ENCODE assay signal across 8 mouse cellular contexts in genomic region chr19:45036867-45037266, GRCm38 (mm10). TPM values are rescaled to one million over a fixed set of nuclear protein-coding genes. Genes with fewer than 3 reads are reported as not detected.
DNase-seq lines count a peak whose midpoint lies in the region; ATAC-seq and TF ChIP-seq lines count a peak whose summit lies in the region.

No protein-coding gene starts in this region.

- 0 out of 2 replicates have a peak, but pooled peaks have one; percentile 8 for ATAC-seq in heart, embryonic 11.5 days (replicated peaks; ENCODE audit: insufficient number of reproducible peaks, low FRiP score, low TSS enrichment)

- no peak for DNase-seq in heart, adult 8-10 months (ENCODE audit: low spot score)
- peak; percentile 41 for DNase-seq in 3T3-L1 (ENCODE audit: low read depth, low spot score)
- peak; percentile 50 for DNase-seq in T-cell, adult 2 months (ENCODE audit: low spot score)
- peak; percentile 67 for DNase-seq in gastrocnemius, adult 8-10 months (ENCODE audit: low spot score in 2 of 2)
- DNase-seq in lung, adult 2 months = peak; percentile 73
- DNase-seq in thymus, postnatal 0 days (ENCODE audit: low spot score) = peak; percentile 48
- DNase-seq in right cerebral cortex, postnatal 14 days = no peak

- H3K9me3 ChIP-seq in heart, embryonic 11.5 days (replicated peaks; ENCODE audit: control insufficient read depth, low read length) = no peaks in the 10 kb centered on the region

- H3K27ac ChIP-seq in heart, embryonic 11.5 days (ENCODE audit: low read depth, low read length) = no peak overlapping the region

- no peak overlapping the region for H3K4me3 ChIP-seq in heart, embryonic 11.5 days (ENCODE audit: low read depth, low read length)
- no peak overlapping the region for H3K4me3 ChIP-seq in lung, adult 2 months (replicated peaks; ENCODE audit: extremely low read depth, low read depth, low read length)

- TF ChIP-seq POLR2A in lung, adult 2 months (IDR thresholded peaks at IDR 0.05; ENCODE audit: borderline replicate concordance, extremely low read depth, low read depth, low read length) = no peak

- 31% methylated on average over 16 of the region's 16 CpGs for WGBS in heart, embryonic 11.5 days (ENCODE audit: insufficient replicate concordance)
- WGBS in lung, adult 2 months = 42% methylated on average over 16 of the region's 16 CpGs

- H3K9ac ChIP-seq in heart, embryonic 11.5 days (ENCODE audit: low read depth, low read length) = no peak overlapping the region

- TF ChIP-seq CTCF in lung, adult 2 months (IDR thresholded peaks at IDR 0.05; ENCODE audit: insufficient read depth, low read length) = peak; percentile 53

- H3K4me2 ChIP-seq in heart, embryonic 11.5 days = no peak overlapping the region

- no peaks in the 10 kb centered on the region for H3K36me3 ChIP-seq in heart, embryonic 11.5 days (ENCODE audit: control insufficient read depth, insufficient read depth, low read length)

- peaks cover 35% of the 10 kb centered on the region for H3K27me3 ChIP-seq in heart, embryonic 11.5 days (ENCODE audit: control insufficient read depth, insufficient read depth, low read length)

- peaks cover 6% of the 10 kb centered on the region for H3K4me1 ChIP-seq in heart, embryonic 11.5 days (ENCODE audit: control insufficient read depth, insufficient read depth, low read length)
- no peaks in the 10 kb centered on the region for H3K4me1 ChIP-seq in lung, adult 2 months (ENCODE audit: control insufficient read depth, insufficient read depth, low read length)

RNA-seq across cellular contexts. Expression of gene Pdzd7, which starts 8.7 kb away (rescaled TPM):
- polyA plus RNA-seq in heart, embryonic 11.5 days (2014; fragmentation: Nextera tagmentation; extraction: Ambion mirVana) = 0.21 TPM in 1 of 2 replicates, not detected in the other
- total RNA-seq in heart, adult 8-10 months (2022) = under 1 TPM in 1 of 4 experiments, not detected in 3; 0.46 TPM
- 1 to 10 TPM; 2.9 to 5.4 (median 4.1) TPM for total RNA-seq in gastrocnemius, adult 8-10 months (2022)
- 0.64 and 1.2 TPM in 2 replicates for polyA plus RNA-seq in lung, adult 2 months (2012; rRNA removed)
- polyA plus RNA-seq in thymus, postnatal 0 days (2015; fragmentation: Nextera tagmentation; extraction: Ambion mirVana) = 0.05 and 0.08 TPM in 2 replicates

RNA-seq across cellular contexts. Expression of gene Sfxn3, which starts 10.4 kb away (rescaled TPM):
- 16.0 and 18.8 TPM in 2 replicates for polyA plus RNA-seq in heart, embryonic 11.5 days (2014; fragmentation: Nextera tagmentation; extraction: Ambion mirVana)
- total RNA-seq in heart, adult 8-10 months (2022) = 10 to 100 TPM in 3 of 4 experiments, 1 to 10 TPM in 1; 9.0 to 10.8 (median 10.3) TPM
- total RNA-seq in gastrocnemius, adult 8-10 months (2022) = 10 to 100 TPM; 21.2 to 25.8 (median 22.7) TPM
- polyA plus RNA-seq in lung, adult 2 months (2012; rRNA removed) = 61.8 and 84.2 TPM in 2 replicates
- polyA plus RNA-seq in thymus, postnatal 0 days (2015; fragmentation: Nextera tagmentation; extraction: Ambion mirVana) = 17.4 and 17.9 TPM in 2 replicates

RNA-seq across cellular contexts. Expression of gene Lzts2, which starts 22.7 kb away (rescaled TPM):
- 35.3 and 38.4 TPM in 2 replicates for polyA plus RNA-seq in heart, embryonic 11.5 days (2014; fragmentation: Nextera tagmentation; extraction: Ambion mirVana)
- total RNA-seq in heart, adult 8-10 months (2022) = 10 to 100 TPM; 53.9 to 70.5 (median 63.8) TPM
- 10 to 100 TPM; 17.9 to 25.9 (median 20.5) TPM for total RNA-seq in gastrocnemius, adult 8-10 months (2022)
- polyA plus RNA-seq in lung, adult 2 months (2012; rRNA removed) = 143 TPM in 2 replicates
- polyA plus RNA-seq in thymus, postnatal 0 days (2015; fragmentation: Nextera tagmentation; extraction: Ambion mirVana) = 12.5 and 13.2 TPM in 2 replicates

RNA-seq across cellular contexts. Expression of gene Mrpl43, which starts 30.6 kb away (rescaled TPM):
- polyA plus RNA-seq in heart, embryonic 11.5 days (2014; fragmentation: Nextera tagmentation; extraction: Ambion mirVana) = 63.0 and 64.3 TPM in 2 replicates
- 10 to 100 TPM; 43.9 to 59.9 (median 54.3) TPM for total RNA-seq in heart, adult 8-10 months (2022)
- total RNA-seq in gastrocnemius, adult 8-10 months (2022) = 10 to 100 TPM; 30.2 to 36.4 (median 34.1) TPM
- 50.1 and 78.0 TPM in 2 replicates for polyA plus RNA-seq in lung, adult 2 months (2012; rRNA removed)
- 89.1 and 102 TPM in 2 replicates for polyA plus RNA-seq in thymus, postnatal 0 days (2015; fragmentation: Nextera tagmentation; extraction: Ambion mirVana)

RNA-seq across cellular contexts. Expression of gene Twnk, which starts 31.4 kb away (rescaled TPM):
- polyA plus RNA-seq in heart, embryonic 11.5 days (2014; fragmentation: Nextera tagmentation; extraction: Ambion mirVana) = 14.2 and 14.8 TPM in 2 replicates
- total RNA-seq in heart, adult 8-10 months (2022) = 10 to 100 TPM; 30.6 to 34.6 (median 31.4) TPM
- 10 to 100 TPM; 18.9 to 39.5 (median 21.9) TPM for total RNA-seq in gastrocnemius, adult 8-10 months (2022)
- 4.2 and 7.2 TPM in 2 replicates for polyA plus RNA-seq in lung, adult 2 months (2012; rRNA removed)
- 13.4 and 15.5 TPM in 2 replicates for polyA plus RNA-seq in thymus, postnatal 0 days (2015; fragmentation: Nextera tagmentation; extraction: Ambion mirVana)

Comparison
In these comparisons a context has a peak if more than half of its experiments do, and no peak if none do; other contexts are left out.
1. DNase-seq: peak in 3T3-L1 (single experiment), T-cell, adult 2 months (single experiment), gastrocnemius, adult 8-10 months (2 of 2), lung, adult 2 months (single experiment) and thymus, postnatal 0 days (single experiment); none in heart, adult 8-10 months (single experiment) and right cerebral cortex, postnatal 14 days (single experiment).